Mouse (Mus musculus): ENCODE measurements at regions not wholly inside any gene's neighbourhood (a gene's known extent, or its start where the extent isn't known, plus 50 kb on each side); places are given as distances from the start of the nearest gene placed in this dataset.
A peak's percentile ranks its signal among the peaks of the same experiment; 100 is the strongest.

- DNase-seq = no peak
- TF ChIP-seq CTCF (conservative IDR thresholded peaks at IDR 0.05; ENCODE audit: insufficient read depth, insufficient read length, low read depth, low read length) (no peak), POLR2A (IDR thresholded peaks at IDR 0.05; ENCODE audit: low read depth, low read length) (no peak)
- Histone ChIP-seq H3K4me3 (ENCODE audit: insufficient read depth, low read depth, low read length) (no peak overlapping the region), H3K4me1 (ENCODE audit: control insufficient read depth, insufficient read depth, low read length) (no peaks in the 10 kb centered on the region), H3K27me3 (replicated peaks; ENCODE audit: control insufficient read depth, insufficient read depth, low read length) (no peaks in the 10 kb centered on the region), H3K27ac (ENCODE audit: insufficient read depth, low read depth, low read length) (no peak overlapping the region), H3K36me3 (ENCODE audit: control insufficient read depth, insufficient read depth, low read length) (no peaks in the 10 kb centered on the region)
- 78% methylated on average over 10 of the region's 10 CpGs for WGBS
Observed at GRCm38 (mm10) chr13:97451276-97451675, 210.4 kb downstream of the Enc1 start.

- DNase-seq = no peak
- no peak overlapping the region for H3K4me3 ChIP-seq (ENCODE audit: insufficient read depth, low read depth, low read length)
- no peaks in the 10 kb centered on the region for H3K4me1 ChIP-seq (ENCODE audit: control insufficient read depth, insufficient read depth, low read length)
- H3K27ac ChIP-seq (ENCODE audit: insufficient read depth, low read depth, low read length) = no peak overlapping the region
- 96% methylated on average over 1 of the region's 1 CpGs for WGBS
- H3K27me3 ChIP-seq (replicated peaks; ENCODE audit: control insufficient read depth, insufficient read depth, low read length) = no peaks in the 10 kb centered on the region
- H3K36me3 ChIP-seq (ENCODE audit: control insufficient read depth, insufficient read depth, low read length) = no peaks in the 10 kb centered on the region
- TF ChIP-seq POLR2A (IDR thresholded peaks at IDR 0.05; ENCODE audit: low read depth, low read length) (no peak), CTCF (conservative IDR thresholded peaks at IDR 0.05; ENCODE audit: insufficient read depth, insufficient read length, low read depth, low read length) (no peak)
Observed at GRCm38 (mm10) chr13:97448123-97448522, 207.2 kb downstream of the Enc1 start.

- Histone ChIP-seq H3K36me3 (ENCODE audit: control insufficient read depth, insufficient read depth, low read length) (no peaks in the 10 kb centered on the region), H3K27me3 (replicated peaks; ENCODE audit: control insufficient read depth, insufficient read depth, low read length) (no peaks in the 10 kb centered on the region), H3K4me1 (ENCODE audit: control insufficient read depth, insufficient read depth, low read length) (no peaks in the 10 kb centered on the region), H3K27ac (ENCODE audit: insufficient read depth, low read depth, low read length) (no peak overlapping the region), H3K4me3 (ENCODE audit: insufficient read depth, low read depth, low read length) (no peak overlapping the region)
- DNase-seq = no peak
- TF ChIP-seq CTCF (conservative IDR thresholded peaks at IDR 0.05; ENCODE audit: insufficient read depth, insufficient read length, low read depth, low read length) (no peak), POLR2A (IDR thresholded peaks at IDR 0.05; ENCODE audit: low read depth, low read length) (no peak)
- 83% methylated on average over 14 of the region's 14 CpGs for WGBS
Observed at GRCm38 (mm10) chr13:97443731-97444428, 203.0 kb downstream of the Enc1 start.

GRCm38 (mm10) chr13:97442806-97443205, 201.9 kb downstream of the Enc1 start:
- WGBS = 76% methylated on average over 1 of the region's 1 CpGs
- DNase-seq = no peak
- H3K4me3 ChIP-seq (ENCODE audit: insufficient read depth, low read depth, low read length) = no peak overlapping the region
- H3K4me1 ChIP-seq (ENCODE audit: control insufficient read depth, insufficient read depth, low read length) = no peaks in the 10 kb centered on the region
- H3K27ac ChIP-seq (ENCODE audit: insufficient read depth, low read depth, low read length) = no peak overlapping the region
- no peak for TF ChIP-seq POLR2A (IDR thresholded peaks at IDR 0.05; ENCODE audit: low read depth, low read length)
- no peak for TF ChIP-seq CTCF (conservative IDR thresholded peaks at IDR 0.05; ENCODE audit: insufficient read depth, insufficient read length, low read depth, low read length)
- H3K27me3 ChIP-seq (replicated peaks; ENCODE audit: control insufficient read depth, insufficient read depth, low read length) = no peaks in the 10 kb centered on the region
- H3K36me3 ChIP-seq (ENCODE audit: control insufficient read depth, insufficient read depth, low read length) = no peaks in the 10 kb centered on the region

GRCm38 (mm10) chr13:97442283-97442682, 201.4 kb downstream of the Enc1 start:
- Histone ChIP-seq H3K36me3 (ENCODE audit: control insufficient read depth, insufficient read depth, low read length) (no peaks in the 10 kb centered on the region), H3K27me3 (replicated peaks; ENCODE audit: control insufficient read depth, insufficient read depth, low read length) (no peaks in the 10 kb centered on the region), H3K4me3 (ENCODE audit: insufficient read depth, low read depth, low read length) (no peak overlapping the region), H3K4me1 (ENCODE audit: control insufficient read depth, insufficient read depth, low read length) (no peaks in the 10 kb centered on the region), H3K27ac (ENCODE audit: insufficient read depth, low read depth, low read length) (no peak overlapping the region)
- DNase-seq = peak; percentile 15
- no peak for TF ChIP-seq CTCF (conservative IDR thresholded peaks at IDR 0.05; ENCODE audit: insufficient read depth, insufficient read length, low read depth, low read length)
- no peak for TF ChIP-seq POLR2A (IDR thresholded peaks at IDR 0.05; ENCODE audit: low read depth, low read length)
- WGBS = 47% methylated on average over 10 of the region's 10 CpGs

GRCm38 (mm10) chr13:97441803-97442202, 200.9 kb downstream of the Enc1 start:
- DNase-seq = no peak
- H3K36me3 ChIP-seq (ENCODE audit: control insufficient read depth, insufficient read depth, low read length) = no peaks in the 10 kb centered on the region
- WGBS = 52% methylated on average over 2 of the region's 2 CpGs
- H3K27ac ChIP-seq (ENCODE audit: insufficient read depth, low read depth, low read length) = no peak overlapping the region
- no peak overlapping the region for H3K4me3 ChIP-seq (ENCODE audit: insufficient read depth, low read depth, low read length)
- TF ChIP-seq CTCF (conservative IDR thresholded peaks at IDR 0.05; ENCODE audit: insufficient read depth, insufficient read length, low read depth, low read length) = no peak
- no peak for TF ChIP-seq POLR2A (IDR thresholded peaks at IDR 0.05; ENCODE audit: low read depth, low read length)
- H3K4me1 ChIP-seq (ENCODE audit: control insufficient read depth, insufficient read depth, low read length) = no peaks in the 10 kb centered on the region
- H3K27me3 ChIP-seq (replicated peaks; ENCODE audit: control insufficient read depth, insufficient read depth, low read length) = no peaks in the 10 kb centered on the region

- no peak overlapping the region for H3K4me3 ChIP-seq (ENCODE audit: insufficient read depth, low read depth, low read length)
- no peak for DNase-seq
- no peak overlapping the region for H3K27ac ChIP-seq (ENCODE audit: insufficient read depth, low read depth, low read length)
- TF ChIP-seq CTCF (conservative IDR thresholded peaks at IDR 0.05; ENCODE audit: insufficient read depth, insufficient read length, low read depth, low read length) (no peak), POLR2A (IDR thresholded peaks at IDR 0.05; ENCODE audit: low read depth, low read length) (no peak)
- H3K36me3 ChIP-seq (ENCODE audit: control insufficient read depth, insufficient read depth, low read length) = no peaks in the 10 kb centered on the region
- H3K27me3 ChIP-seq (replicated peaks; ENCODE audit: control insufficient read depth, insufficient read depth, low read length) = no peaks in the 10 kb centered on the region
- WGBS = 51% methylated on average over 16 of the region's 16 CpGs
- no peaks in the 10 kb centered on the region for H3K4me1 ChIP-seq (ENCODE audit: control insufficient read depth, insufficient read depth, low read length)
Observed at GRCm38 (mm10) chr13:97439216-97439979, 198.5 kb downstream of the Enc1 start.
